Mouse (Mus musculus) lung, postnatal 14 days (tissue): Measurements from ENCODE around the gene Cend1.
A peak's percentile ranks its signal among the peaks of the same experiment; 100 is the strongest.
"Not testable (repeated sequence)": the region's sequence is repeated elsewhere in the genome, so short reads cannot be mapped to it uniquely, and the experiment has no call there.

Experiments used
- DNase-seq: peaks from one replicate; pipeline ENCODE4 v3.0.0; 2021

The Cend1 gene

GRCm38 (mm10) chr7:141426948-141427730, 2.2 kb downstream of the Cend1 start:
- no peak for DNase-seq

- DNase-seq = no peak
Observed at GRCm38 (mm10) chr7:141423811-141424210, 5.5 kb downstream of the Cend1 start.

- DNase-seq = no peak
Observed at GRCm38 (mm10) chr7:141420030-141420702, 9.1 kb downstream of the Cend1 start.

GRCm38 (mm10) chr7:141418970-141419369, 10.3 kb downstream of the Cend1 start:
- DNase-seq = peak; percentile 50

GRCm38 (mm10) chr7:141417731-141418681, 11.3 kb downstream of the Cend1 start:
- DNase-seq = no peak

- no peak for DNase-seq
Observed at GRCm38 (mm10) chr7:141416144-141416841, 13.0 kb downstream of the Cend1 start.

GRCm38 (mm10) chr7:141413809-141414584, 15.3 kb downstream of the Cend1 start, which contains the start of gene Gatd1:
TSS of gene Gatd1 (minus strand) at chr7:141414136.
- DNase-seq = peak; percentile 100

GRCm38 (mm10) chr7:141413331-141413730, 16.0 kb downstream of the Cend1 start:
- no peak for DNase-seq

- no peak for DNase-seq
Observed at GRCm38 (mm10) chr7:141411667-141412066, 17.6 kb downstream of the Cend1 start.

GRCm38 (mm10) chr7:141410631-141411030, 18.7 kb downstream of the Cend1 start:
- no peak for DNase-seq

- DNase-seq = peak; percentile 94
Observed at GRCm38 (mm10) chr7:141408833-141409232, 20.5 kb downstream of the Cend1 start.

- DNase-seq = not testable (repeated sequence)
Observed at GRCm38 (mm10) chr7:141407670-141408069, 21.6 kb downstream of the Cend1 start.

GRCm38 (mm10) chr7:141405466-141405865, 23.8 kb downstream of the Cend1 start:
- DNase-seq = no peak

GRCm38 (mm10) chr7:141403305-141403704, 26.0 kb downstream of the Cend1 start:
- DNase-seq = peak; percentile 65

- DNase-seq = no peak
Observed at GRCm38 (mm10) chr7:141395348-141395747, 33.9 kb downstream of the Cend1 start.

GRCm38 (mm10) chr7:141394771-141395170, 34.5 kb downstream of the Cend1 start:
- DNase-seq = peak; percentile 74

- no peak for DNase-seq
Observed at GRCm38 (mm10) chr7:141394158-141394557, 35.1 kb downstream of the Cend1 start.

- DNase-seq = no peak
Observed at GRCm38 (mm10) chr7:141392552-141393222, 36.6 kb downstream of the Cend1 start.

GRCm38 (mm10) chr7:141391625-141392551, 37.4 kb downstream of the Cend1 start, which contains the start of gene Taldo1:
TSS of gene Taldo1 (plus strand) at chr7:141392199.
- peak; percentile 96 for DNase-seq
